Mouse (Mus musculus) heart, embryonic 14.5 days (tissue): ENCODE measurements around the gene Mgp. TPM values are rescaled to one million over a fixed set of nuclear protein-coding genes. Genes with fewer than 3 reads are reported as not detected.
A peak's percentile ranks its signal among the peaks of the same experiment; 100 is the strongest.

Experiments
- ATAC-seq: fragments of 200-750 bp; cut with Nextera tagmentation; 2 replicates; pipeline ENCODE4 v1.8.0; 2017; ENCODE audit warnings: low read depth, moderate TSS enrichment; ENCODE audit not compliant: insufficient number of reproducible peaks, insufficient read depth, low FRiP score
- H3K27ac ChIP-seq, 2 experiments: fragments of 200-500 bp in 1 of 2; fragments of 300-500 bp in 1 of 2; sonication (generic) in 1 of 2; replicated peaks in 1 of 2; 2 replicates each; pipeline ENCODE4 v1.5.1; 2012 to 2014; ENCODE audit warnings: low read depth in 2 of 2, low read length in 2 of 2, control low read depth in 1 of 2, mild to moderate bottlenecking in 1 of 2, mixed read lengths in 1 of 2; ENCODE audit not compliant: control insufficient read depth in 1 of 2, insufficient read depth in 1 of 2
- H3K27me3 ChIP-seq: fragments of 300-500 bp; sonication (generic); 2 replicates; pipeline ENCODE4 v1.6.1; 2014; ENCODE audit warnings: mild to moderate bottlenecking, low read length, control low read depth; ENCODE audit not compliant: control insufficient read depth, insufficient read depth
- H3K36me3 ChIP-seq: fragments of 300-500 bp; sonication (generic); 2 replicates; pipeline ENCODE4 v1.6.1; 2014; ENCODE audit warnings: mild to moderate bottlenecking, control low read depth, low read length, mixed read lengths; ENCODE audit not compliant: control insufficient read depth, insufficient read depth
- H3K4me1 ChIP-seq, 2 experiments: fragments of 200-500 bp in 1 of 2; fragments of 300-500 bp in 1 of 2; sonication (generic) in 1 of 2; 2 replicates each; pipeline ENCODE4 v1.6.1; 2012 to 2014; ENCODE audit warnings: low read length in 2 of 2, control low read depth in 1 of 2, mixed read lengths in 1 of 2; ENCODE audit not compliant: control insufficient read depth in 2 of 2, insufficient read depth in 2 of 2
- H3K4me2 ChIP-seq: fragments of 300-500 bp; sonication (generic); 2 replicates; pipeline ENCODE4 v1.6.1; 2014; ENCODE audit warnings: mild to moderate bottlenecking, low read length
- H3K4me3 ChIP-seq, 2 experiments: fragments of 200-500 bp in 1 of 2; fragments of 300-500 bp in 1 of 2; sonication (generic) in 1 of 2; 2 replicates each; pipeline ENCODE4 v1.5.1; 2012 to 2014; ENCODE audit warnings: low read length in 2 of 2, mild to moderate bottlenecking in 2 of 2, control low read depth in 1 of 2, low read depth in 1 of 2, moderate library complexity in 1 of 2; ENCODE audit not compliant: control insufficient read depth in 1 of 2, insufficient read depth in 1 of 2
- H3K9ac ChIP-seq: fragments of 300-500 bp; sonication (generic); 2 replicates; pipeline ENCODE4 v1.6.1; 2014; ENCODE audit warnings: mild to moderate bottlenecking, low read length
- H3K9me3 ChIP-seq: fragments of 300-500 bp; sonication (generic); 2 replicates; pipeline ENCODE4 v1.6.1; 2016; ENCODE audit warnings: low read length, control low read depth; ENCODE audit not compliant: control insufficient read depth
- WGBS: fragments of 180-500 bp; shearing (Covaris S2); extraction: QIAGEN DNeasy Blood & Tissue Kit; methylation state at CpG from one replicate; pipeline ENCODE4 v1.1.7; 2014; 5-methylcytosine and 5-hydroxymethylcytosine counted together
- polyA plus RNA-seq: library from polyadenylated mRNA; unstranded; fragments of >200 nt; fragmentation: Nextera tagmentation; extraction: Ambion mirVana; gene quantifications from 2 replicates; pipeline ENCODE4 v1.2.1, GENCODE M21; 2014

The Mgp gene
- polyA plus RNA-seq, 1 experiment from 2014 or later, result 563 TPM

- H3K27me3 ChIP-seq, result no peaks in the 10 kb centered on the region
- H3K27ac ChIP-seq, result no peak overlapping the region
- no peak overlapping the region for H3K9ac ChIP-seq
- H3K9me3 ChIP-seq, result no peaks in the 10 kb centered on the region
- WGBS, result 63% methylated on average over 2 of the region's 2 CpGs
- no peaks in the 10 kb centered on the region for H3K4me1 ChIP-seq
- H3K36me3 ChIP-seq, result peaks cover 16% of the 10 kb centered on the region; the same call in 1 of the 2 replicates
- no peak overlapping the region for H3K4me3 ChIP-seq
- no peak for ATAC-seq
- no peak overlapping the region for H3K4me2 ChIP-seq
These were observed 30.7 kb downstream of the Mgp start for GRCm38 (mm10) chr6:136844903-136845302.

GRCm38 (mm10) chr6:136837323-136837722, 38.3 kb downstream of the Mgp start:
- Histone ChIP-seq H3K9me3 (no peaks in the 10 kb centered on the region), H3K9ac (no peak overlapping the region), H3K4me1 (no peaks in the 10 kb centered on the region), H3K4me3 (no peak overlapping the region), H3K27ac (no peak overlapping the region), H3K4me2 (no peak overlapping the region), H3K27me3 (no peaks in the 10 kb centered on the region), H3K36me3 (no peaks in the 10 kb centered on the region)
- 77% methylated on average over 3 of the region's 3 CpGs for WGBS
- no peak for ATAC-seq

DNA sequence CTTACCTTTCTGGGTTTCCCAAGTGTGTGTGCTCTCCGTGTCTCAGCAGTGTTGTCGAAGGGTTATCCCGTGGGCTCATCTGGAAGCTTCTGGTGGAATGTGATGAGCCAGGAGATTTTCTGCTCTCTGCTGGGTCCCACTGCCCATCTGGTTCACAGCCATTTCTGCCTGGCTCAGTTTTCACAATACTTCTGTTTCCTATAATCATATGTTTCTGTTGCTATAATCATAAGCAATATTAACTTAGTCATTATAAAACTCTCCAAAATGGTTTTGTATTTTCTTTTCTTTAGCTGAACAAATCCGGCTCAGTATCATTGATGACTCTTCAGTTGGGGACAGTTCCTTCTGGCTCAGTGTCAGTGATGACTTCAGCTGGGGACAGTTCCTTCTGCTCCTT, 40.3 kb downstream of the Mgp start, which contains the start of gene Smco3:
Gene Smco3 (minus strand): TSS at position 101 of the 400 bp plus-strand sequence.
- 38% methylated on average over 4 of the region's 4 CpGs for WGBS
- H3K27me3 ChIP-seq, result no peaks in the 10 kb centered on the region
- no peak for ATAC-seq
- no peak within 1 kb of the TSS for H3K9ac ChIP-seq
- H3K9me3 ChIP-seq, result no peaks in the 10 kb centered on the region
- no peaks in the 10 kb centered on the region for H3K4me1 ChIP-seq
- no peak within 1 kb of the TSS for H3K4me3 ChIP-seq
- H3K36me3 ChIP-seq, result no peaks in the 10 kb centered on the region
- H3K4me2 ChIP-seq, result no peak within 1 kb of the TSS
- no peak within 1 kb of the TSS for H3K27ac ChIP-seq

GRCm38 (mm10) chr6:136831712-136832111, 43.9 kb downstream of the Mgp start:
- Histone ChIP-seq H3K4me2 (no peak overlapping the region), H3K4me1 (peaks cover 0 to 5% of the 10 kb centered on the region in 2 experiments; a peak in 2 of 4 replicates), H3K9me3 (no peaks in the 10 kb centered on the region), H3K36me3 (no peaks in the 10 kb centered on the region), H3K27me3 (no peaks in the 10 kb centered on the region), H3K4me3 (no peak overlapping the region), H3K9ac (no peak overlapping the region), H3K27ac (no peak overlapping the region)
- 60% methylated on average over 5 of the region's 5 CpGs for WGBS
- ATAC-seq, result no peak

- peaks cover 22% of the 10 kb centered on the region for H3K36me3 ChIP-seq
- no peaks in the 10 kb centered on the region for H3K27me3 ChIP-seq
- no peaks in the 10 kb centered on the region for H3K9me3 ChIP-seq
- ATAC-seq, result no peak
- H3K9ac ChIP-seq, result peak overlapping the region; percentile 76
- peaks cover 0 to 9% of the 10 kb centered on the region in 2 experiments; a peak in 2 of 4 replicates for H3K4me1 ChIP-seq
- peak overlapping the region; percentile 77 to 79; a peak in 3 of 4 replicates for H3K27ac ChIP-seq
- peak overlapping the region in 1 of 2 experiments; percentile 97; a peak in 3 of 4 replicates for H3K4me3 ChIP-seq
- H3K4me2 ChIP-seq, result peak overlapping the region; percentile 78
- WGBS, result 31% methylated on average over 4 of the region's 4 CpGs
These were observed 46.9 kb downstream of the Mgp start for GRCm38 (mm10) chr6:136828681-136829080.

- Histone ChIP-seq H3K36me3 (peaks cover 26% of the 10 kb centered on the region), H3K27ac (peak within 1 kb of the TSS; percentile 77 to 79), H3K4me1 (peaks cover 0 to 9% of the 10 kb centered on the region in 2 experiments; a peak in 2 of 4 replicates), H3K9me3 (no peaks in the 10 kb centered on the region), H3K4me2 (peak within 1 kb of the TSS; percentile 90), H3K9ac (peak within 1 kb of the TSS; percentile 99), H3K27me3 (no peaks in the 10 kb centered on the region), H3K4me3 (peak within 1 kb of the TSS; percentile 72 to 97)
- peak; percentile 100 for ATAC-seq
- WGBS, result under 1% methylated on average over 45 of the region's 45 CpGs
These were observed 47.6 kb downstream of the Mgp start, which contains the start of gene Wbp11 for GRCm38 (mm10) chr6:136827881-136828561. Gene Wbp11 (minus strand): TSS chr6:136828233.

DNA sequence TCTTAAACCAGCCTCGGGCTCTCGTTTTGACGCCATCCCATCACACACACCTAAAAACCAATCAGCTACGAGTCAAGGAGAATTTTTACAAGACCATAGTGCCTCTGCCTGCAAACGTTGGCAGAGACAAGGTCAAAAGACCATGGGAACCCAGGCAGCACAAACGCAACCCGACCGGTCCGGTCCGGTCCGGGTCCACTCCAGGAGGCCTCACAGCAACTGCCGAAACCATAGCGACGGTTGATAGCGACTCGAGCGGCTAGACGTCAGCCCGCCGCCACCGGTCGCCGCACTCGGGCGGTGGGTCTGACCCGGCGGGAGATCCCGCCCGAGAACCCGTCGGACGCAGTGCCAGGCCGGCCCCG, 48.1 kb downstream of the Mgp start, which contains the start of gene BC049715:
Gene BC049715 (plus strand): TSS at position 111 of the 365 bp plus-strand sequence.
- H3K9ac ChIP-seq, result peak within 1 kb of the TSS; percentile 99

More for the DNA sequence above, 48.1 kb downstream of the Mgp start, which contains the start of gene BC049715:
- Histone ChIP-seq H3K4me2 (peak within 1 kb of the TSS; percentile 90), H3K36me3 (peaks cover 31% of the 10 kb centered on the region), H3K4me1 (peaks cover 0 to 9% of the 10 kb centered on the region in 2 experiments; a peak in 2 of 4 replicates), H3K27me3 (no peaks in the 10 kb centered on the region), H3K4me3 (peak within 1 kb of the TSS; percentile 72 to 97), H3K9me3 (no peaks in the 10 kb centered on the region), H3K27ac (peak within 1 kb of the TSS; percentile 77 to 79)
- WGBS, result under 1% methylated on average over 34 of the region's 34 CpGs
- peak; percentile 16; the same call in 1 of the 2 replicates for ATAC-seq
